Mouse (Mus musculus) thymus, adult 2 months (tissue): Measurements from ENCODE around the gene Pard6b.

ENCODE experiments used
- CTCF ChIP-seq: fragments of 200-500 bp; IDR thresholded peaks from 2 replicates; pipeline ENCODE4 v1.5.1; 2012; ENCODE audit warnings: mild to moderate bottlenecking, control low read depth, low read length, moderate library complexity, borderline replicate concordance; ENCODE audit not compliant: control insufficient read depth, poor library complexity, insufficient read depth; ENCODE audit errors: extremely low read depth
- POLR2A ChIP-seq: fragments of 200-500 bp; IDR thresholded peaks from 2 replicates; pipeline ENCODE4 v1.6.1; 2012; ENCODE audit warnings: mild to moderate bottlenecking, low read length, control low read depth, moderate library complexity; ENCODE audit not compliant: control insufficient read depth, poor library complexity, insufficient read depth; ENCODE audit errors: extremely low read depth

DNA sequence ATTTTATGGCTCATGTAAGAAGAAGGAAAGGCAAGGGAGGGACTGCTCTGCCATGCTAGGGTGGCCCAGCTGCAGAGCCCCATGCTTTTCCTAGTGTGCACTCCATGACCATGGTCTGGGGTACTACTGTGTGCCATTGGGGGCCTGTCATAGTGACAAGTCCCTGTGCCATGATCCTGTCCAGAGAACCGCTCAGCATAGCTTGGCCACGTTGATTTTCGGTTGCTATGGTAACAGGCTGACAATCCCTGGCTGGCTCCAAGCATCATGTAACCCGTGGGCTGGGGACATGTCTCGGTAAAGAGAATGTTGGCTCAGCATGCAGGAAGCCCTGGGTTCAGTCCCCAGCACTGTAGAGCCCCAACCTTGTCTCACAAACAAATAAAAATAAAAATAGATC is 63.0 kb downstream of the Pard6b start:
- no peak for TF ChIP-seq CTCF
- TF ChIP-seq POLR2A: no peak
